Mouse (Mus musculus) small intestine, adult 2 months (tissue): Measurements from ENCODE around the gene Armc6. TPM values are rescaled to one million over a fixed set of nuclear protein-coding genes. Genes with fewer than 3 reads are reported as not detected.

ENCODE experiments used
- H3K27ac ChIP-seq: fragments of 200-500 bp; 2 replicates; pipeline ENCODE4 v1.5.1; 2012; ENCODE audit warnings: low read depth, low read length, control low read depth, inconsistent platforms; ENCODE audit not compliant: insufficient read depth
- H3K27me3 ChIP-seq: fragments of 200-500 bp; 2 replicates; pipeline ENCODE4 v1.6.1; 2012; ENCODE audit warnings: mild to moderate bottlenecking, moderate library complexity, low read length, inconsistent platforms; ENCODE audit not compliant: control insufficient read depth, insufficient read depth
- H3K36me3 ChIP-seq: fragments of 200-500 bp; 2 replicates; pipeline ENCODE4 v1.6.1; 2012; ENCODE audit warnings: mild to moderate bottlenecking, low read length, control low read depth, inconsistent platforms; ENCODE audit not compliant: control insufficient read depth, insufficient read depth
- H3K4me1 ChIP-seq: fragments of 200-500 bp; 2 replicates; pipeline ENCODE4 v1.6.1; 2012; ENCODE audit warnings: low read length, inconsistent platforms, mixed read lengths; ENCODE audit not compliant: control insufficient read depth, insufficient read depth, insufficient read length
- H3K4me3 ChIP-seq: fragments of 200-500 bp; 2 replicates; pipeline ENCODE4 v1.5.1; 2012; ENCODE audit warnings: low read depth, mild to moderate bottlenecking, control low read depth, inconsistent platforms, low read length, moderate library complexity
- CTCF ChIP-seq: fragments of 200-500 bp; IDR thresholded peaks from 2 replicates; pipeline ENCODE4 v1.5.1; 2012; ENCODE audit warnings: low read depth, mild to moderate bottlenecking, control low read depth, inconsistent platforms, low read length, moderate library complexity, mixed read lengths; ENCODE audit not compliant: insufficient replicate concordance, insufficient read length; ENCODE audit errors: extremely low read depth
- POLR2A ChIP-seq: fragments of 200-500 bp; IDR thresholded peaks from 2 replicates; pipeline ENCODE4 v1.6.1; 2012; ENCODE audit warnings: low read depth, mild to moderate bottlenecking, control low read depth, inconsistent platforms, low read length, moderate library complexity
- WGBS: fragments of 180-500 bp; shearing (Covaris S2); methylation state at CpG from one replicate; pipeline ENCODE4 v1.1.7; 2018; 5-methylcytosine and 5-hydroxymethylcytosine counted together
- polyA plus RNA-seq: library from polyadenylated mRNA; depleted of rRNA; stranded (reverse); fragments of >200 nt; gene quantifications from 2 replicates; pipeline ENCODE4 v1.2.3, GENCODE M21; 2012

Armc6 gene
- polyA plus RNA-seq, 1 experiment, result 17.9 TPM

DNA sequence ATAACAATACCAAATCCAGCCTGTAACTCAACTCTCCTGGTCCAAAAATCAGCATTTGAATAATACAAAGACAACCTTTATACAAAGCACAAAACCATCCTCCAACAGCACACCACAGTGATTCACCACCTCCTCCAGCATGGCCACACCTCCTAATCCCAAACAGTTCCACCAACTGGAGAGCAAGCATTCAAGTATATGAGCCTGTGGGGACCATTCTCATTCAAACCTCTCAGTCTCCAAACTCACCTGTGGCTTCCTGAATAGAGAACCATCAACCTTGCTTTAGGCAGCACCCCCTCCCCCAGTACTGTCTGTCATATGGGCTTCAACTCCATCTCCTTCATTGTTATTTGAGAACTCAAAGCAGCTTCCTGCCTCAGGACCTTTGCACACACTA, 40.1 kb upstream of the Armc6 start:
- Histone ChIP-seq H3K27ac (no peak overlapping the region), H3K4me1 (peaks cover 6% of the 10 kb centered on the region; the same call in 1 of the 2 replicates), H3K27me3 (no peaks in the 10 kb centered on the region), H3K4me3 (no peak overlapping the region), H3K36me3 (no peaks in the 10 kb centered on the region)
- TF ChIP-seq POLR2A (no peak), CTCF (no peak)

- no peak overlapping the region for H3K27ac ChIP-seq
- TF ChIP-seq POLR2A, result no peak
- TF ChIP-seq CTCF, result no peak
- H3K27me3 ChIP-seq, result no peaks in the 10 kb centered on the region
- 28% methylated on average over 3 of the region's 3 CpGs for WGBS
- H3K4me3 ChIP-seq, result no peak overlapping the region
- peaks cover 6% of the 10 kb centered on the region; the same call in 1 of the 2 replicates for H3K4me1 ChIP-seq
- H3K36me3 ChIP-seq, result no peaks in the 10 kb centered on the region
Observed at GRCm38 (mm10) chr8:70272949-70273348, 38.7 kb upstream of the Armc6 start.

DNA sequence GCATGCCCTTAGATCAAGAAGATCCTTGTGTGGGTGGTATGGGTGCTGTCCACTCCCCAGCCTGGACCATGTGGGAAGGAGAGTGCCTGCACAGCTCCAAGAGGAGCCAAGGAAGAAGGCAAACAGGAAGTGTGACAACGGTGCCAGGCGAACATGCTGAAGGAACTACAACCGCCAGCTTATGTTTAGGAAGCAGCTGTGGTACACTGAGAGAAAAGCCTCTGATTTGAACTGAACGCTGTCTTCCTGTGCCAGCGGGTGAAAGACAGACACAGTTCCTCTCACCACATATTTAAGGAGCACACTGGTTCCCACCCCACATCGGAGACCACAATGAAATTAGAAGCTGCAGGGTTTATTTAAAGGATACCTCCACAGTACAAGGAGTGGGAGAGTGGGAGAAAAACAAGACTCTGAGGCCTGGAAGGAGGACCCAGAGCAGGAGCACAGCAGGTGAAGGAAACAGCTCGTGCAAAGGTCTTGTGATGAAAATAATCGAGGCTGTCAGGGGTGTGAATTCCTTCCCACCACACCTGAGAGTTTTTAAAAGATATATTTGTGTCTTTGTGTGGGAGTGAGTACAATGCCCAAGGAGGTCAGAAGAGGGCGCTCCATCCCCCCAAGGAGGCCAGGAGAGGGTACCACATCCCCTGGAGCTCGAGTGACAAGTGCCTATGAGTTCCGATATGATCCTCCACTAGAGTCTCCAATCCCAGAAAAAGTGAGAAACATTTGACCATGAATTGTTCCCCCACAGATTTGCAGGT, 34.7 kb upstream of the Armc6 start:
- H3K27me3 ChIP-seq, result no peaks in the 10 kb centered on the region
- 42% methylated on average over 11 of the region's 11 CpGs for WGBS
- 0 out of 2 replicates have a peak, but pooled peaks cover under 1% of the 10 kb centered on the region for H3K36me3 ChIP-seq
- H3K27ac ChIP-seq, result no peak overlapping the region
- TF ChIP-seq POLR2A, result no peak
- peak; percentile 28; the same call in 1 of the 2 replicates for TF ChIP-seq CTCF
- H3K4me1 ChIP-seq, result peaks cover 6% of the 10 kb centered on the region; the same call in 1 of the 2 replicates
- H3K4me3 ChIP-seq, result no peak overlapping the region

GRCm38 (mm10) chr8:70268311-70268710, 34.0 kb upstream of the Armc6 start:
- no peak for TF ChIP-seq POLR2A
- TF ChIP-seq CTCF, result no peak
- no peak overlapping the region for H3K4me3 ChIP-seq
- WGBS, result 68% methylated on average over 5 of the region's 5 CpGs

DNA sequence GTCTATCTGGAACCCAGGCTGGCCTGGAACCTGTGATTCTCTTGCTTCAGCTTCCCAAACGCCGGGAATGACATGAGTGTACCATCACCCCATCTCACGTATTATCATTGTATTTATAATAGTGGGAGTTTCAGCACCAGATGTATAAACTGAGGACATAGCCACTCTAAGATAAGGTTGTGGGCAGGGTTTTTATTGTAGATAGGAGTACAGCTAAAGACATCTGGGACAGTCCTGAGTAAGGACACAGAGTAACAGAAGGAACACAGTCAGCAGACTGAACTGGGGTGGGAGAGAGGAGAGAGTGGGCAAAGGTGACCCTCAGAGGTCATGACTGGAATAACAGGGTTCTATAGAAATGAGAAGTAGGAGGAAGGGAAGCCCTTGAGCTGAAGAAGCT, 33.4 kb upstream of the Armc6 start:
- H3K4me3 ChIP-seq, result no peak overlapping the region
- 78% methylated on average over 3 of the region's 3 CpGs for WGBS
- H3K4me1 ChIP-seq, result no peaks in the 10 kb centered on the region
- peaks cover 12% of the 10 kb centered on the region for H3K36me3 ChIP-seq
- H3K27me3 ChIP-seq, result no peaks in the 10 kb centered on the region
- TF ChIP-seq CTCF (no peak), POLR2A (no peak)
- no peak overlapping the region for H3K27ac ChIP-seq

More at GRCm38 (mm10) chr8:70268311-70268710, 34.0 kb upstream of the Armc6 start:
- H3K4me1 ChIP-seq, result peaks cover 5% of the 10 kb centered on the region; the same call in 1 of the 2 replicates
- peaks cover 6% of the 10 kb centered on the region; the same call in 1 of the 2 replicates for H3K36me3 ChIP-seq
- no peaks in the 10 kb centered on the region for H3K27me3 ChIP-seq
- no peak overlapping the region for H3K27ac ChIP-seq

- Histone ChIP-seq H3K27ac (no peak overlapping the region), H3K4me3 (no peak overlapping the region), H3K4me1 (peaks cover 3% of the 10 kb centered on the region), H3K27me3 (no peaks in the 10 kb centered on the region), H3K36me3 (peaks cover 58% of the 10 kb centered on the region)
- 76% methylated on average over 2 of the region's 2 CpGs for WGBS
- no peak for TF ChIP-seq CTCF
- no peak for TF ChIP-seq POLR2A
Observed at GRCm38 (mm10) chr8:70259043-70259442, 24.8 kb upstream of the Armc6 start.

DNA sequence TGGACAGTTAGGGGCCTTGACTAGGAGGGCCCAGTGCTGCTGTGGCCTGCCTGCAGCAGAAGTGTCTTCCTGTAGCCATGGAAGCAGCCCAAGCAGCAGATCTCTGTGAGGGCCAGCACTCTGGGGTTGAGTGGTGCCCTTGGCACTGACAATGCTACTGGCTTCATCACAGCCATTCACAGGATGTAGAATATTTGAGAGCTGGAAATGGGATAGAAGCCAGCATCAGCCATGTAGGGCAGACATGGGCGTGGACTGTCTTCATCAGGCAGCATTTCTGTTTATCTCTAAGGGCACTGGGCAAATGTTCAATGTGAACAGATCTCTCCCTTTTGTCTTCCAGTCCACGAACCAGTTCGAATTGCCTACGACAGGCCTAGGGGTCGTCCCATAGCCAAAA, 24.3 kb upstream of the Armc6 start:
- TF ChIP-seq POLR2A (no peak), CTCF (no peak)
- no peak overlapping the region for H3K27ac ChIP-seq
- H3K4me1 ChIP-seq, result peaks cover 3% of the 10 kb centered on the region
- H3K27me3 ChIP-seq, result no peaks in the 10 kb centered on the region
- H3K36me3 ChIP-seq, result peaks cover 57% of the 10 kb centered on the region
- H3K4me3 ChIP-seq, result no peak overlapping the region
- 66% methylated on average over 5 of the region's 5 CpGs for WGBS
